Mouse (Mus musculus): Measurements from ENCODE around the gene Kcnj10. TPM values are rescaled to one million over a fixed set of nuclear protein-coding genes. Genes with fewer than 3 reads are reported as not detected.

Gene Kcnj10
- total and polyA plus RNA-seq, 3 experiments: 0.07 to 0.27 (median 0.08) TPM

DNA sequence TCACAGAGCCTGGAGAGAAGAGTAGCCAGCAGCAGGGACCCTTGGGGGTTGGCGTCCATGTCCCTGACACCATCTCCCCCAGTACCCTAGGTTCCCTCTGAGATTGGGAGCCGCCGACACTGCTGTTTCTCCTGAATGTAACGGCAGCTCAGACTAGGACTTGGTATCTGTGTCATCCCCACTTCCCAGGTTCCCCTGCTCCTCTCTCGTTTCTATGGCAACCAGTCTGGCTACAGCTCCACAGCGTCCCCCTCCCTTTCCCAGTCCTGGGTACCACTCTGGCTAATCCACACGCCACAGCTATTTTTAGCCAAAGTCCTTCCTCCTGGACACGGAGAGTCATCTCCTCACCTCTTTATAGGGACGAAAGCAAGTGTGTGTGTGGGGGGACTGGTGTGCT lies 11.9 kb upstream of the Kcnj10 start, which contains the start of gene Kcnj9:
Gene Kcnj9 (minus strand): TSS at position 188 of the 400 bp plus-strand sequence.
- H3K9ac ChIP-seq (ENCODE audit: low read depth, low read length): no peak within 1 kb of the TSS
- H3K36me3 ChIP-seq (ENCODE audit: control insufficient read depth, insufficient read depth, low read length): no peaks in the 10 kb centered on the region
- DNase-seq: no peak
- intact Hi-C loops (cut with DNase I): no loop called here
- WGBS: 18% methylated on average over 9 of the region's 9 CpGs
- TF ChIP-seq EP300 (IDR thresholded peaks at IDR 0.05; ENCODE audit: insufficient read depth, low read depth, low read length) (no peak), POLR2A (IDR thresholded peaks at IDR 0.05; ENCODE audit: insufficient read depth, low read depth, low read length) (no peak), CTCF (IDR thresholded peaks at IDR 0.05) (no peak)
- H3K4me3 ChIP-seq: no peak within 1 kb of the TSS
- H3K4me1 ChIP-seq (ENCODE audit: control insufficient read depth, insufficient read depth, low read length): no peaks in the 10 kb centered on the region
- peaks cover 11% of the 10 kb centered on the region; the same call in 1 of the 2 replicates for H3K27me3 ChIP-seq (ENCODE audit: control insufficient read depth, insufficient read depth, low read length)
- H3K79me2 ChIP-seq (replicated peaks; ENCODE audit: control insufficient read depth, insufficient read depth, low read length): no peaks in the 10 kb centered on the region
- H3K27ac ChIP-seq: no peak within 1 kb of the TSS

DNA sequence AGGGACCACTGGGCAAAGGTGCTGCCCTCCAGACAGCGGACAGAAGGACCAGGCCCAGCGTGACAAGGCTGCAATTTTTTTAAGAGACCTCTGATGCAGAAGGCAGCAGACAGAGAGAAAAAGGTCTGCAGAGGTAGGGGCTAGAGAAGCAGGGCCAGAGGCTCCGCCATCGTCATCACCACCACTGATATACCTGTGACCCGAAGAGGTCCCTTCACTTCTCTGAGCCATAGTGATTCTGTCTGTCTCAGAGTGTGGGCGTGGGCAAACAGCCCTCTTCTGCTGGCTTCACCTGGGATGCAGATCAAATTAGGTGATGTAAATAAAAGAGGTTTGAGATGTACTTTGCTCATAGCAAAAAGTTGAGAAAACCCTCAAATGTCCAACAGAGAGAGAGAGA lies 11.4 kb upstream of the Kcnj10 start:
- H3K4me1 ChIP-seq (ENCODE audit: control insufficient read depth, insufficient read depth, low read length): no peaks in the 10 kb centered on the region
- no peak overlapping the region for H3K4me3 ChIP-seq
- no peaks in the 10 kb centered on the region for H3K36me3 ChIP-seq (ENCODE audit: control insufficient read depth, insufficient read depth, low read length)
- H3K79me2 ChIP-seq (replicated peaks; ENCODE audit: control insufficient read depth, insufficient read depth, low read length): no peaks in the 10 kb centered on the region
- intact Hi-C loops (cut with DNase I): no loop called here
- H3K27ac ChIP-seq: no peak overlapping the region
- TF ChIP-seq POLR2A (IDR thresholded peaks at IDR 0.05; ENCODE audit: insufficient read depth, low read depth, low read length) (no peak), EP300 (IDR thresholded peaks at IDR 0.05; ENCODE audit: insufficient read depth, low read depth, low read length) (no peak), CTCF (IDR thresholded peaks at IDR 0.05) (no peak)
- 70% methylated on average over 6 of the region's 6 CpGs for WGBS
- no peak overlapping the region for H3K9ac ChIP-seq (ENCODE audit: low read depth, low read length)
- DNase-seq: no peak
- peaks cover 11% of the 10 kb centered on the region; the same call in 1 of the 2 replicates for H3K27me3 ChIP-seq (ENCODE audit: control insufficient read depth, insufficient read depth, low read length)

DNA sequence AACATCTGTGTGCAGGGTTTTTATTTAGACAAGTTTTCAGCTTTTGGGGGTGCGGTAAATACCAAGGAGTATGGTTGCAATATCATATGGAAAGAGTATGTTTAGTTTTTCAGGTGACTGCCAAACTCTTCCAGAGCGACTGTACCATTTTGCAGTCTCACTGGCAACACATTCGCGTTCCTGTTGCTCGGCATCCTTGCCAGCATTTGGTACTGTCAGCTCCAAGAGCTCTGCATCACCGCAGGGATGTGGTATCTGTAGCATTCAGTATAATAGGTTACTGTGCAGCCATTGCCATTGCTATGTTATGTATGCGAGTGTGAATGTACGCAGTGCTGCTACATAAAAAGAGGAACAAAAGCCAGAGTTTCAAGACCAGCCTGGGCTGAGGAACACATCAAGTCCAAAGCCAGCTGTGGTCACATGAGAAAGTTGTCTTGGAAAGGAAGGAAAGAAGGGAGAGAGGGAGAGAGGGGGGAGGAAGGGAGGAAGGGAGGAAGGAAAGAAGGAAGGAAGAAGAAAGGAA lies 9.5 kb upstream of the Kcnj10 start:
- Histone ChIP-seq H3K27me3 (ENCODE audit: control insufficient read depth, insufficient read depth, low read length) (peaks cover 6% of the 10 kb centered on the region; the same call in 1 of the 2 replicates), H3K9ac (ENCODE audit: low read depth, low read length) (no peak overlapping the region), H3K36me3 (ENCODE audit: control insufficient read depth, insufficient read depth, low read length) (no peaks in the 10 kb centered on the region), H3K79me2 (replicated peaks; ENCODE audit: control insufficient read depth, insufficient read depth, low read length) (no peaks in the 10 kb centered on the region), H3K4me1 (ENCODE audit: control insufficient read depth, insufficient read depth, low read length) (no peaks in the 10 kb centered on the region), H3K4me3 (no peak overlapping the region), H3K27ac (no peak overlapping the region)
- no peak for DNase-seq
- TF ChIP-seq POLR2A (IDR thresholded peaks at IDR 0.05; ENCODE audit: insufficient read depth, low read depth, low read length) (no peak), EP300 (IDR thresholded peaks at IDR 0.05; ENCODE audit: insufficient read depth, low read depth, low read length) (no peak), CTCF (IDR thresholded peaks at IDR 0.05) (no peak)
- WGBS: 71% methylated on average over 8 of the region's 8 CpGs
- intact Hi-C loops (cut with DNase I): no loop called here

DNA sequence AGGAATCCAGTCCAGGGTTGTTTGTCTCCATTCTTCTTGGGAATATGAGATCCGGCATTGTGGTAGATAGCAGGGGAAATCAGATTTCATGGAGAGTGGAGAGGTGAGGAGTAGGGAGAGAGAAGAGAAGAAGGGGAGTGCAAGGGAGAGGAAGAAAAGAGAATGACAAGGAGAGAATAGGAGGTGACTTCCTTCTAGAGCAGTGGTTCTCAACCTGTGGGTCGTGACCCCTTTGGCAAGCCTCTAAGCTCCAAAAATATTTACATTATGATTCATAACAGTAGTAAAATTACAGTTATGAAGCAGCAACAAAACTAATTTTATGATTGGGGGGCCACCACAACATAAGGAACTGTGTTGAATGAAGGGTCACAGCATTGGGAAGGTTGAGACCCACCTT lies 8.1 kb upstream of the Kcnj10 start:
- no peak for DNase-seq
- TF ChIP-seq POLR2A (IDR thresholded peaks at IDR 0.05; ENCODE audit: insufficient read depth, low read depth, low read length) (no peak), CTCF (IDR thresholded peaks at IDR 0.05) (no peak), EP300 (IDR thresholded peaks at IDR 0.05; ENCODE audit: insufficient read depth, low read depth, low read length) (no peak)
- Histone ChIP-seq H3K9ac (ENCODE audit: low read depth, low read length) (no peak overlapping the region), H3K27me3 (ENCODE audit: control insufficient read depth, insufficient read depth, low read length) (0 out of 2 replicates have a peak, but pooled peaks cover 4% of the 10 kb centered on the region), H3K4me1 (ENCODE audit: control insufficient read depth, insufficient read depth, low read length) (no peaks in the 10 kb centered on the region), H3K4me3 (no peak overlapping the region), H3K36me3 (ENCODE audit: control insufficient read depth, insufficient read depth, low read length) (no peaks in the 10 kb centered on the region), H3K79me2 (replicated peaks; ENCODE audit: control insufficient read depth, insufficient read depth, low read length) (no peaks in the 10 kb centered on the region), H3K27ac (no peak overlapping the region)
- WGBS: 79% methylated on average over 2 of the region's 2 CpGs
- intact Hi-C loops (cut with DNase I): no loop called here

DNA sequence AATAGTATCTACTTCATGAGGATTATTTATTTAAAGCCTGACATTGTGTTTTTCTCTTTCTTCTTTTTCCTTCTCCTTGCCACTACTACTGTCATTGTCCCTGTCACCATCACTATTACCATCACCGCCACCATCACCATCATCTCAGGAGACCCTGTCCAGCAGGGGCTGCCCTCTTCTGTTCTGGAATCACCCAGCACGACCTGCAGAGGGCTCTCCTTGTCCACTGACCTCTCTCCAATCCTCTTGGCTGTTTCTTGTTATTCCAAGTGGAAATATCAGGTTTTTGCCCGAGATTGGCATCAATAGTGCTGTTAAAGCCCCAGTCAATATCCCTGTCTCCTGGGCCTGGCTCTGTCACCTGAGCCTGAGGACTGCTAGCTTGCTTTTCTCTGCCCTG lies 7.5 kb upstream of the Kcnj10 start:
- 0 out of 2 replicates have a peak, but pooled peaks cover 4% of the 10 kb centered on the region for H3K27me3 ChIP-seq (ENCODE audit: control insufficient read depth, insufficient read depth, low read length)
- H3K36me3 ChIP-seq (ENCODE audit: control insufficient read depth, insufficient read depth, low read length): no peaks in the 10 kb centered on the region
- no peak overlapping the region for H3K9ac ChIP-seq (ENCODE audit: low read depth, low read length)
- 0 out of 2 replicates have a peak, but pooled peaks have one; percentile 5 for TF ChIP-seq CTCF (IDR thresholded peaks at IDR 0.05)
- no peak for TF ChIP-seq EP300 (IDR thresholded peaks at IDR 0.05; ENCODE audit: insufficient read depth, low read depth, low read length)
- no peak for TF ChIP-seq POLR2A (IDR thresholded peaks at IDR 0.05; ENCODE audit: insufficient read depth, low read depth, low read length)
- intact Hi-C loops (cut with DNase I): no loop called here
- no peaks in the 10 kb centered on the region for H3K79me2 ChIP-seq (replicated peaks; ENCODE audit: control insufficient read depth, insufficient read depth, low read length)
- 22% methylated on average over 3 of the region's 3 CpGs for WGBS
- no peak for DNase-seq
- no peaks in the 10 kb centered on the region for H3K4me1 ChIP-seq (ENCODE audit: control insufficient read depth, insufficient read depth, low read length)
- no peak overlapping the region for H3K4me3 ChIP-seq
- no peak overlapping the region for H3K27ac ChIP-seq

DNA sequence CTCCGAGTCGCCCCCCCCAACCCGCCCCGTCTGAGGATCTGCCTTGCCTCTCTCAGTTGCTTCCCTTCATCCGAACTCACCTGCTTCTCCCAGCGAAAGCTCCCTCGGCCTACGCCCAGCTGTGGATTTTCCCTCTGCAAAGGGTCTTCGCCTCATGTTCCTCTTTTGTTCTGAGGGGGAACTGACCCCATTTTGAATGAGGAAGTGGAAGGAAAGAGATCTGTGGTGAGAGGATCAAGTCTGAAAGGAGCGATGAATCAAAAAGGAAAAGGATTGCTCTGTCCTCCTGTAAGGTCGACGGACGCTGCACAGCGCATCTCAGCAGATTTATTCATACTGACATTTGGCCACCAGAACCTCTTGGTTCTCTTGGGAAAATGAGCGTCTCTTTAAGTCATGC lies 5.2 kb upstream of the Kcnj10 start:
- intact Hi-C loops (cut with DNase I): no loop called here
- Histone ChIP-seq H3K9ac (ENCODE audit: low read depth, low read length) (no peak overlapping the region), H3K27me3 (ENCODE audit: control insufficient read depth, insufficient read depth, low read length) (no peaks in the 10 kb centered on the region), H3K4me3 (no peak overlapping the region), H3K27ac (no peak overlapping the region), H3K79me2 (replicated peaks; ENCODE audit: control insufficient read depth, insufficient read depth, low read length) (no peaks in the 10 kb centered on the region), H3K36me3 (ENCODE audit: control insufficient read depth, insufficient read depth, low read length) (no peaks in the 10 kb centered on the region), H3K4me1 (ENCODE audit: control insufficient read depth, insufficient read depth, low read length) (no peaks in the 10 kb centered on the region)
- TF ChIP-seq EP300 (IDR thresholded peaks at IDR 0.05; ENCODE audit: insufficient read depth, low read depth, low read length) (no peak), POLR2A (IDR thresholded peaks at IDR 0.05; ENCODE audit: insufficient read depth, low read depth, low read length) (no peak), CTCF (IDR thresholded peaks at IDR 0.05) (no peak)
- DNase-seq: no peak
- WGBS: 64% methylated on average over 15 of the region's 15 CpGs

Data from heart, adult 2 months (tissue).